In the genomic region with DNA sequence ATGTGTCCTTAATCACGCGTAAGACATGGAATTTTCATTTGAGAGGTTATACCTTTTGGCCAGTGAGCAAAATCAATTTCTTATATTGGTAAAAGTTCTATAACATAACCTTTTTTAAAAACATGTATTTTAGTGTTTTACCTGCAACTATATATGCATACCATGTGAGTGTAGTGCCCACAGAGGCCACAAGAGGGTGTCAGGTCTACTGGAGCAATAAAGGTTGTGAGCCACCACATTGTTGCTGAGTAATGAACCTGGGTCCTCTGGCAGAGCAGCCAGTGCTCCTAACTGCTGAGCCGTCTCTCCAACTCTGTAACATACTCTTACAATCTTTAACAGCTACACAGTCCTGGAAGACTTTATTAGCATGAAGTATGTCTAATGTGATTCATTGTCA, we compare ENCODE assay signal across 9 mouse cellular contexts. TPM values are rescaled to one million over a fixed set of nuclear protein-coding genes. Genes with fewer than 3 reads are reported as not detected.
DNase-seq lines count a peak whose midpoint lies in the region; ATAC-seq lines count a peak whose summit lies in the region.
"Had no signal": no experiment of that assay in that cellular context is flagged by ENCODE, and none has a peak within 500 bp of the region (broad histone marks: within the 10 kb centered on the region; RNA-seq: fewer than 3 reads in every experiment).

No protein-coding gene starts in this region.

- H3K4me2 ChIP-seq in hindbrain, embryonic 12.5 days (replicated peaks): no peak overlapping the region

- ATAC-seq in hindbrain, embryonic 12.5 days (ENCODE audit: low FRiP score): no peak
- peak; percentile 56 for ATAC-seq in megakaryocyte, adult 5-6 weeks (ENCODE audit: poor library complexity, severe bottlenecking)

- no peaks in the 10 kb centered on the region for H3K4me1 ChIP-seq in hindbrain, embryonic 10.5 days (replicated peaks)
- H3K4me1 ChIP-seq in hindbrain, embryonic 12.5 days: no peaks in the 10 kb centered on the region

- H3K9ac ChIP-seq in hindbrain, embryonic 12.5 days: no peak overlapping the region

- H3K4me3 ChIP-seq in hindbrain, embryonic 10.5 days: no peak overlapping the region
- H3K4me3 ChIP-seq in hindbrain, embryonic 12.5 days: no peak overlapping the region

- no peaks in the 10 kb centered on the region for H3K9me3 ChIP-seq in hindbrain, embryonic 10.5 days
- H3K9me3 ChIP-seq in hindbrain, embryonic 12.5 days (replicated peaks): no peaks in the 10 kb centered on the region

- no peaks in the 10 kb centered on the region for H3K27me3 ChIP-seq in hindbrain, embryonic 10.5 days (ENCODE audit: insufficient read depth, poor library complexity, severe bottlenecking)
- no peaks in the 10 kb centered on the region for H3K27me3 ChIP-seq in hindbrain, embryonic 12.5 days

- DNase-seq in hindbrain, embryonic 10.5 days (ENCODE audit: low spot score): peak; percentile 14
- DNase-seq in B cell, adult 2 months: peak; percentile 69 to 70
- peak; percentile 71 for DNase-seq in R1 (ENCODE audit: low read depth, low spot score)
- no peak for DNase-seq in layer of hippocampus, postnatal 36 days
- DNase-seq in left cerebral cortex, postnatal 10 days (ENCODE audit: extremely low spot score in 1 of 2, low spot score in 2 of 2): no peak
- no peak for DNase-seq in ovary, postnatal 14 days (ENCODE audit: low spot score)

- intact Hi-C loops in left cerebral cortex, postnatal 10 days (cut with DNase I): loop anchor here (5.0 kb wide), 1 partner anchor 54 kb away; a partner anchor contains a TSS

- H3K36me3 ChIP-seq in hindbrain, embryonic 10.5 days: peaks cover 87% of the 10 kb centered on the region
- peaks cover 79% of the 10 kb centered on the region for H3K36me3 ChIP-seq in hindbrain, embryonic 12.5 days

- 93% methylated on average over 3 of the region's 3 CpGs for WGBS in hindbrain, embryonic 10.5 days
- WGBS in hindbrain, embryonic 12.5 days: 94% methylated on average over 3 of the region's 3 CpGs

- H3K27ac ChIP-seq in hindbrain, embryonic 10.5 days: no peak overlapping the region
- H3K27ac ChIP-seq in hindbrain, embryonic 12.5 days: no peak overlapping the region

RNA-seq across cellular contexts. Expression of a gene that starts 29.4 kb away (rescaled TPM):
- polyA plus RNA-seq in hindbrain, embryonic 10.5 days (2016; fragmentation: Nextera tagmentation; extraction: Ambion mirVana): 70.2 and 84.9 TPM in 2 replicates
- polyA plus RNA-seq in hindbrain, embryonic 12.5 days (2016; fragmentation: Nextera tagmentation; extraction: Ambion mirVana): 94.2 and 104 TPM in 2 replicates
- total RNA-seq in megakaryocyte, adult 5-6 weeks (2015): 147 and 149 TPM in 2 replicates
- 224 and 228 TPM in 2 replicates for total RNA-seq in megakaryocyte, adult 5-6 weeks (2017)
- total RNA-seq in layer of hippocampus, postnatal 36 days (2021): 1 to 10 TPM; 2.2 TPM
- total RNA-seq in left cerebral cortex, postnatal 10 days (2021): 1 to 10 TPM; 2.3 TPM

RNA-seq across cellular contexts. Expression of a gene that starts 52.5 kb away (rescaled TPM):
- polyA plus RNA-seq in hindbrain, embryonic 10.5 days (2016; fragmentation: Nextera tagmentation; extraction: Ambion mirVana): 11.4 and 11.9 TPM in 2 replicates
- 20.1 and 21.9 TPM in 2 replicates for polyA plus RNA-seq in hindbrain, embryonic 12.5 days (2016; fragmentation: Nextera tagmentation; extraction: Ambion mirVana)
- 2.2 and 6.8 TPM in 2 replicates for total RNA-seq in megakaryocyte, adult 5-6 weeks (2015)
- 1.2 and 10.2 TPM in 2 replicates for total RNA-seq in megakaryocyte, adult 5-6 weeks (2017)
- 1 to 10 TPM; 5.8 to 7.5 TPM for total RNA-seq in layer of hippocampus, postnatal 36 days (2021)
- total RNA-seq in left cerebral cortex, postnatal 10 days (2021): 1 to 10 TPM; 5.2 to 6.8 TPM

RNA-seq across cellular contexts. Expression of a gene that starts 55.5 kb away (rescaled TPM):
- not detected in 2 replicates for polyA plus RNA-seq in hindbrain, embryonic 10.5 days (2016; fragmentation: Nextera tagmentation; extraction: Ambion mirVana)
- polyA plus RNA-seq in hindbrain, embryonic 12.5 days (2016; fragmentation: Nextera tagmentation; extraction: Ambion mirVana): not detected in 2 replicates
- 0.09 TPM in 1 of 2 replicates, not detected in the other for total RNA-seq in megakaryocyte, adult 5-6 weeks (2015)
- total RNA-seq in megakaryocyte, adult 5-6 weeks (2017): 0.26 and 0.37 TPM in 2 replicates
- not detected for total RNA-seq in layer of hippocampus, postnatal 36 days (2021)
- total RNA-seq in left cerebral cortex, postnatal 10 days (2021): not detected
- polyA plus RNA-seq: neural tube, embryonic 14.5 days had no signal

Comparison
In these comparisons a context has a peak if more than half of its experiments do, and no peak if none do; other contexts are left out.
1. DNase-seq: peak in hindbrain, embryonic 10.5 days (single experiment), B cell, adult 2 months (2 of 2) and R1 (single experiment); none in layer of hippocampus, postnatal 36 days (0 of 2), left cerebral cortex, postnatal 10 days (0 of 2) and ovary, postnatal 14 days (single experiment).
2. RNA of a gene that starts 29.4 kb away (total RNA-seq): 147 to 228 TPM in megakaryocyte, adult 5-6 weeks; 2.3 TPM in left cerebral cortex, postnatal 10 days and 2.2 TPM in layer of hippocampus, postnatal 36 days; every median in the first group is over 10 times any median in the second.